Mouse (Mus musculus) thymus, adult 2 months (tissue): ENCODE data around the gene Emilin2. TPM values are rescaled to one million over a fixed set of nuclear protein-coding genes. Genes with fewer than 3 reads are reported as not detected.

Experiments used
- DNase-seq: peaks from one replicate; pipeline ENCODE4 v3.0.0; 2021
- H3K27ac ChIP-seq: fragments of 200-500 bp; 2 replicates; pipeline ENCODE4 v1.5.1; 2012; ENCODE audit warnings: low read length, control low read depth; ENCODE audit not compliant: control insufficient read depth, insufficient read depth
- H3K27me3 ChIP-seq: fragments of 200-500 bp; 2 replicates; pipeline ENCODE4 v1.6.1; 2012; ENCODE audit warnings: mild to moderate bottlenecking, low read length, moderate library complexity, mixed read lengths; ENCODE audit not compliant: control insufficient read depth, insufficient read depth
- H3K36me3 ChIP-seq: fragments of 200-500 bp; 2 replicates; pipeline ENCODE4 v1.6.1; 2012; ENCODE audit warnings: mild to moderate bottlenecking, low read length, moderate library complexity; ENCODE audit not compliant: control insufficient read depth, insufficient read depth
- H3K4me1 ChIP-seq: fragments of 200-500 bp; replicated peaks from 2 replicates; pipeline ENCODE4 v1.6.1; 2012; ENCODE audit warnings: low read length; ENCODE audit not compliant: control insufficient read depth, insufficient read depth
- H3K4me3 ChIP-seq: fragments of 200-500 bp; 2 replicates; pipeline ENCODE4 v1.5.1; 2012; ENCODE audit warnings: mild to moderate bottlenecking, low read length, control low read depth, moderate library complexity; ENCODE audit not compliant: control insufficient read depth, insufficient read depth
- CTCF ChIP-seq: fragments of 200-500 bp; IDR thresholded peaks from 2 replicates; pipeline ENCODE4 v1.5.1; 2012; ENCODE audit warnings: mild to moderate bottlenecking, control low read depth, low read length, moderate library complexity, borderline replicate concordance; ENCODE audit not compliant: control insufficient read depth, poor library complexity, insufficient read depth; ENCODE audit errors: extremely low read depth
- POLR2A ChIP-seq: fragments of 200-500 bp; IDR thresholded peaks from 2 replicates; pipeline ENCODE4 v1.6.1; 2012; ENCODE audit warnings: mild to moderate bottlenecking, low read length, control low read depth, moderate library complexity; ENCODE audit not compliant: control insufficient read depth, poor library complexity, insufficient read depth; ENCODE audit errors: extremely low read depth
- WGBS: fragments of 180-500 bp; shearing (Covaris S2); methylation state at CpG from one replicate; pipeline ENCODE4 v1.1.7; 2018; 5-methylcytosine and 5-hydroxymethylcytosine counted together
- polyA plus RNA-seq: library from polyadenylated mRNA; depleted of rRNA; stranded (reverse); fragments of >200 nt; gene quantifications from 2 replicates; pipeline ENCODE4 v1.2.3, GENCODE M21; 2012; rRNA removed

Gene Emilin2
- polyA plus RNA-seq = 5.9 and 8.7 TPM in 2 replicates

- TF ChIP-seq CTCF (no peak), POLR2A (no peak)
- H3K4me1 ChIP-seq = peaks cover 14% of the 10 kb centered on the region
- H3K36me3 ChIP-seq = no peaks in the 10 kb centered on the region
- no peak within 1 kb of the TSS for H3K27ac ChIP-seq
- 16% methylated on average over 20 of the region's 20 CpGs for WGBS
- H3K4me3 ChIP-seq = peak within 1 kb of the TSS; percentile 41
- peaks cover 14% of the 10 kb centered on the region for H3K27me3 ChIP-seq
- DNase-seq = peak; percentile 58
Observed at GRCm38 (mm10) chr17:71311340-71312171, at the start of gene Emilin2. TSS of gene Emilin2 (minus strand) at chr17:71311978.

- no peaks in the 10 kb centered on the region for H3K27me3 ChIP-seq
- no peak overlapping the region for H3K4me3 ChIP-seq
- no peaks in the 10 kb centered on the region for H3K4me1 ChIP-seq
- WGBS = over 99% methylated on average over 3 of the region's 3 CpGs
- no peak for DNase-seq
- H3K36me3 ChIP-seq = peaks cover 53% of the 10 kb centered on the region
- H3K27ac ChIP-seq = no peak overlapping the region
- TF ChIP-seq CTCF (no peak), POLR2A (no peak)
Observed at GRCm38 (mm10) chr17:71355526-71355925, 43.7 kb upstream of the Emilin2 start.

DNA sequence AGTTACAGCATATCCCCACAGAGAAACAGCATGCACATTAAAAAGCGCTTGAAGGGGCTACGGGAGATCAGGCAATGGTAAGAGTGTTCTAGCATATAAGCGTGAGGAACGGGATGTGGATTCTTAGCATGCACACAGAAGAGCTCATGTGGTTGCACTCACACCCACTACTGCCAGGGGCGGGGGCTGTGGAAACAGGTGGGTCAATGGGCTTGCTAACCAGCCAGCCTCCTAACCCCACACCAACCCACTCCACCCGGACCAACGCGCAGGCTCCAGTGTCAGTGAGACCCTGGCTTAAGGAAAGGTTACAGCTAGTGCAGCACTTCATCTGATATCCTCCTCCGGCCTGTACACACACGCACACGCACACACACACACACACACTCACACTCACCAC lies 42.4 kb upstream of the Emilin2 start:
- no peak overlapping the region for H3K27ac ChIP-seq
- TF ChIP-seq POLR2A (no peak), CTCF (no peak)
- H3K4me3 ChIP-seq = no peak overlapping the region
- no peaks in the 10 kb centered on the region for H3K27me3 ChIP-seq
- no peaks in the 10 kb centered on the region for H3K4me1 ChIP-seq
- peaks cover 49% of the 10 kb centered on the region for H3K36me3 ChIP-seq
- no peak for DNase-seq
- WGBS = 97% methylated on average over 11 of the region's 11 CpGs

DNA sequence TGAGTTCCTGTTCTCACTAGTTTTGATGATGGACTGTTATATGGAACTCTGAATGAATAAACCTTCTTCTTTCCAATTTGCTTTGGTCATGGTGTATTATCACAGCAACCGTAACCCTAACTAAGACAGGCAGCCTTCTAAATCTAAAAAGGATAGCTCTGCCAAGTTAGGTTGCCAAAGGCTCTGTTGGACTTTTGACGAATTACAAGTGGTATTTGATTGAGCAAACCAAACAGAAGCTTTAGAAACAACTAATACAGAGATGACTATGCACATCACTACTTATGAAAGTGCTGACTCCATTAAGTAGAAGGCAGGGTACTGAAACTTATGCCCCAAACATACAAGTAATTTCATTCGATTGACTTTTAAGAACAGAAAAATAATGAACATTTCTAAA lies 36.4 kb upstream of the Emilin2 start:
- Histone ChIP-seq H3K27me3 (no peaks in the 10 kb centered on the region), H3K4me1 (no peaks in the 10 kb centered on the region), H3K36me3 (peaks cover 79% of the 10 kb centered on the region), H3K4me3 (no peak overlapping the region), H3K27ac (no peak overlapping the region)
- 98% methylated on average over 3 of the region's 3 CpGs for WGBS
- no peak for TF ChIP-seq POLR2A
- no peak for TF ChIP-seq CTCF
- no peak for DNase-seq

DNA sequence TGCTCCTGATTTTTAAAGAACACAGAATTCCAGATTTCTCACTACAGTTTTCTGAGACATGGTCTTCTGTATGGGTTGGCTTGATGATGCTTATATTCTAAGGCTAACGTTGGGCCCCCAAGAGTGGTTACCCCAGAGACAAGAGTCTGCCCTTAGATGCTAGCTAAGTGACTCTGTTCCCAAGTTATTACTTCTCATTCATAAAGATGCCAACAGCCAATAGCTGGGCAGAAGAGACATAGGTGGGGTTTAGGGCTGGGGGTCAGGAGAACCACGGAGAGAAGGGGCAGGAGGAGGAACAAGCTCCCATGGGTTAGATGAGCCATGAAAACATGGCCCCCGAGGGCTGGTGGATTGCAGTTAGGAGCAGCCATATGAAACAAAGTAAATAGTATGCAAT lies 30.2 kb upstream of the Emilin2 start:
- no peaks in the 10 kb centered on the region; the same call in 1 of the 2 replicates for H3K4me1 ChIP-seq
- no peak overlapping the region for H3K27ac ChIP-seq
- H3K36me3 ChIP-seq = peaks cover 28% of the 10 kb centered on the region
- WGBS = 91% methylated on average over 3 of the region's 3 CpGs
- DNase-seq = no peak
- TF ChIP-seq CTCF = no peak
- no peak for TF ChIP-seq POLR2A
- no peak overlapping the region for H3K4me3 ChIP-seq
- no peaks in the 10 kb centered on the region for H3K27me3 ChIP-seq

- H3K4me3 ChIP-seq = no peak overlapping the region
- WGBS = 93% methylated on average over 6 of the region's 6 CpGs
Observed at GRCm38 (mm10) chr17:71338627-71339026, 26.8 kb upstream of the Emilin2 start.

More at GRCm38 (mm10) chr17:71338627-71339026, 26.8 kb upstream of the Emilin2 start:
- Histone ChIP-seq H3K36me3 (peaks cover 4% of the 10 kb centered on the region; the same call in 1 of the 2 replicates), H3K27ac (no peak overlapping the region), H3K27me3 (no peaks in the 10 kb centered on the region), H3K4me1 (no peaks in the 10 kb centered on the region; the same call in 1 of the 2 replicates)
- no peak for DNase-seq
- TF ChIP-seq CTCF (no peak), POLR2A (no peak)
